Mouse (Mus musculus) megakaryocyte, embryonic 14.5 days (primary cell): Measurements from ENCODE around the gene Abcb1b. TPM values are rescaled to one million over a fixed set of nuclear protein-coding genes. Genes with fewer than 3 reads are reported as not detected.
"Not testable (repeated sequence)": the region's sequence is repeated elsewhere in the genome, so short reads cannot be mapped to it uniquely, and the experiment has no call there.

Experiments used
- H3K27me3 ChIP-seq: replicated peaks from 2 replicates; pipeline ENCODE3; 2012; ENCODE audit warnings: inconsistent platforms
- H3K36me3 ChIP-seq: replicated peaks from 2 replicates; pipeline ENCODE3; 2012; ENCODE audit warnings: low read length, inconsistent platforms, mixed read lengths
- H3K4me1 ChIP-seq: 2 replicates; pipeline ENCODE4 v1.6.1; 2012; ENCODE audit warnings: inconsistent platforms
- H3K4me3 ChIP-seq: replicated peaks from 2 replicates; pipeline ENCODE3; 2012; ENCODE audit warnings: moderate library complexity, mild to moderate bottlenecking, inconsistent platforms
- H3K9me3 ChIP-seq: 2 replicates; pipeline ENCODE4 v1.6.1; 2012; ENCODE audit warnings: inconsistent platforms
- FLI1 ChIP-seq: IDR thresholded peaks from 2 replicates; pipeline ENCODE4 v1.6.1; 2012; ENCODE audit warnings: low read length, inconsistent platforms, mixed read lengths
- GATA1 ChIP-seq: IDR thresholded peaks from 3 replicates; pipeline ENCODE4 v1.6.1; 2012; ENCODE audit warnings: mixed read lengths, low read length, inconsistent platforms, borderline replicate concordance
- polyA plus RNA-seq: library from polyadenylated mRNA; stranded (reverse); fragments of >175 nt; gene quantifications from 2 replicates; pipeline ENCODE4 v1.2.3, GENCODE M21; 2012; ENCODE audit warnings: low replicate concordance; ENCODE audit not compliant: insufficient read depth

Gene Abcb1b
- polyA plus RNA-seq, 1 experiment: 0.84 TPM

DNA sequence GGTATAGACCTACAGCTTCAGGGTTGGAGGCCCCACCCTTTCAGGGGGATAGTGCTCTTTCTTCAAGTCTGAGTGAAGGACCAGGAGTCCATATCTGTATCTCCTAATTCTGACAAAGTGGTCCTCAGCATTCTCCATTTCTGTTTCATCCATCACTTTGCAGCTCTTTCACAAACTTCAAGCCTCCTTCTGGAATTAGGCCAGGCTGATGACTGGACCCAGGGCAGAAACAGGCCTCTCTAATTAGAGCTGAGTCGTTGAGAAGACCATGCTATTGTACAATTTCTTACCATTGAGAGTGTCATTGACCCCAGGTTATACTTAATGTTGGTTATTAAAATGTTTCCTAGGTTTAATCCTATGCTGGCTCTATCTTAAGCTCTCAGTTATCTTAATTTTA is 63.9 kb downstream of the Abcb1b start:
- TF ChIP-seq GATA1: no peak
- TF ChIP-seq FLI1: no peak
- Histone ChIP-seq H3K36me3 (no peaks in the 10 kb centered on the region), H3K27me3 (no peaks in the 10 kb centered on the region), H3K9me3 (no peaks in the 10 kb centered on the region), H3K4me1 (peaks cover 19% of the 10 kb centered on the region), H3K4me3 (no peak overlapping the region)

DNA sequence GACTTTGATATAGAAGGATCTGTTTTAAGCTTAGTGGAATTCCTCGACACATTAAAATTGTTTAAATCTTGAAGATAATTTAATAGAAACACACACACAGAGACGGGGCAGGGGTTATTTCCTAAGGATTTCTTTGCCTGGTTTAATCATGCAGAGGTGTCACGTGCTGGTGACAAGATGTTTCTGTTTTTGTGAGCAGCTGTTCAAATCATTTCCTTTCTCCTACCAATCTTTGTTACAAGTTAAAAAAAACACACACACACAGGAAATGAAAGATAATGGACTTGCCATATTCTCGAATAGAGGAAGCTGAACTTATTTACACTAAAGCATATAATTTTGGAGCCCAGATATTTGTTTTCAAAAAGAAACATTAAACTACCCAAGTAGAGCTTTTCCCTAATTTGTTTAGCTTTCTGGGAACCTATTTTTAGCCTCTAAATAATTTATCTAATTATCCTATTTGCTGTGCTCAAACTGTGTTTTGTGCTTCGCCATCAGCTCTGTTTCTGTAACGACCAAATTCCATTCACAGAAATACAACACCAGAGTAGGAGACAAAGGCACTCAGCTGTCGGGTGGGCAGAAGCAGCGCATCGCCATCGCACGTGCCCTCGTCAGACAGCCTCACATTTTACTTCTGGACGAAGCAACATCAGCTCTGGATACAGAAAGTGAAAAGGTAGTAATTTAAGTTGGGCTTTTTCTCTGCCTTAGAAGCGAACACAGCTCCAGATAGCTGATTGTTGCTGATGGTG is 65.8 kb downstream of the Abcb1b start:
- H3K4me1 ChIP-seq: peaks cover 23% of the 10 kb centered on the region
- no peaks in the 10 kb centered on the region for H3K27me3 ChIP-seq
- H3K9me3 ChIP-seq: no peaks in the 10 kb centered on the region
- H3K4me3 ChIP-seq: no peak overlapping the region
- H3K36me3 ChIP-seq: no peaks in the 10 kb centered on the region
- TF ChIP-seq FLI1 (no peak), GATA1 (no peak)

DNA sequence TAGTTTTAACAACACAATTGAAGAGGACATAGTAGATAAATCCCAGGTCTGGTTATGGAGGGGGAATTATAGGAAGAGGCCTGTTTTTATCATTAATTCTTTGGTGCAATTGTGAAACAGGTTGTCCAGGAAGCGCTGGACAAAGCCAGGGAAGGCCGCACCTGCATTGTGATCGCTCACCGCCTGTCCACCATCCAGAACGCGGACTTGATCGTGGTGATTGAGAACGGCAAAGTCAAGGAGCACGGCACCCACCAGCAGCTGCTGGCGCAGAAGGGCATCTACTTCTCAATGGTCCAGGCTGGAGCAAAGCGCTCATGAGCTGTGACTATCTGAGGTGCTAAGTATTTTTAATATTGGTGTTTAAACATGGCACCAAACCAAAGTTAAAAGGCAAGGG is 67.7 kb downstream of the Abcb1b start:
- H3K9me3 ChIP-seq, H3K4me3 ChIP-seq, H3K36me3 ChIP-seq, H3K27me3 ChIP-seq: not testable (repeated sequence)
- peaks cover 23% of the 10 kb centered on the region for H3K4me1 ChIP-seq

DNA sequence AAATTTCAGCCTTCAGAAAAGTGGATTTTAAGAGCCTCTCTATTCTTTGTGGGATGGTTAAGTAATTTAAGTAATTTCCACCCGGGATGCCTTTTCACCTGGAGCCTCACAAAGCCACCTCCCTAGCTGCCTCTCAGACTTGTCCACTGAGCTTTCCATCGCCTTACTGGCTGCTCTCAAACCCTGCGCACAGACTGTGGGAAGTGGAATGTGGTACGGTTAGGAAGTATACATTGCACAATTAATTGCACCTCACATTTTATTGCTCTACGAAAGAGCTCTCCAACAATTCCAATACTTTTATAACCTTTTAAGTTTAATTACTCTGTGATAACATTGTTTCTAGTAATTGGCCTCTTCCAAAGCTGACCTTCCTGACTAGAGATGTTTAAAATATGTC is 68.4 kb downstream of the Abcb1b start:
- Histone ChIP-seq H3K4me3 (no peak overlapping the region), H3K4me1 (peaks cover 23% of the 10 kb centered on the region), H3K27me3 (no peaks in the 10 kb centered on the region), H3K9me3 (no peaks in the 10 kb centered on the region), H3K36me3 (no peaks in the 10 kb centered on the region)
- TF ChIP-seq GATA1 (no peak), FLI1 (no peak)

DNA sequence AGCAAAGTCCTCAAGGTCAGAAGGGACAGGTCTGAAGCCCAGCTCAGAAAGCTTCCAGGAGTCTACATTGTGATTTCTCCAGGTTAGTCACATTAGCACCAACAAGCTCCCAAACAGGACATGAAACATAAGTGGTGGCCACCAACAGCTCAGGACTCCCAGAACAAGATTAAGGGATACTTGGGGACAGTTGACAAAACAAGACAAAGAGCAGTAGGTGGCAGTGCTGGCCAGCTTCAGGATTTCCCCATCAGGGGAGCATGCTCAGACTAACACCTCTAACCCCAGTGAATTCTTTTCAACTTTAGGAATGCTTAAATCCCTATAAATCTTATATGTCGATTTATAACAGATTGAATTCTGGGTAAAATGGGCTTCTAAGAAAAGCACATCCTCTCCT is 70.1 kb downstream of the Abcb1b start:
- no peaks in the 10 kb centered on the region for H3K9me3 ChIP-seq
- H3K4me1 ChIP-seq: peaks cover 18% of the 10 kb centered on the region
- no peaks in the 10 kb centered on the region for H3K36me3 ChIP-seq
- no peaks in the 10 kb centered on the region for H3K27me3 ChIP-seq
- H3K4me3 ChIP-seq: no peak overlapping the region
- no peak for TF ChIP-seq FLI1
- no peak for TF ChIP-seq GATA1

DNA sequence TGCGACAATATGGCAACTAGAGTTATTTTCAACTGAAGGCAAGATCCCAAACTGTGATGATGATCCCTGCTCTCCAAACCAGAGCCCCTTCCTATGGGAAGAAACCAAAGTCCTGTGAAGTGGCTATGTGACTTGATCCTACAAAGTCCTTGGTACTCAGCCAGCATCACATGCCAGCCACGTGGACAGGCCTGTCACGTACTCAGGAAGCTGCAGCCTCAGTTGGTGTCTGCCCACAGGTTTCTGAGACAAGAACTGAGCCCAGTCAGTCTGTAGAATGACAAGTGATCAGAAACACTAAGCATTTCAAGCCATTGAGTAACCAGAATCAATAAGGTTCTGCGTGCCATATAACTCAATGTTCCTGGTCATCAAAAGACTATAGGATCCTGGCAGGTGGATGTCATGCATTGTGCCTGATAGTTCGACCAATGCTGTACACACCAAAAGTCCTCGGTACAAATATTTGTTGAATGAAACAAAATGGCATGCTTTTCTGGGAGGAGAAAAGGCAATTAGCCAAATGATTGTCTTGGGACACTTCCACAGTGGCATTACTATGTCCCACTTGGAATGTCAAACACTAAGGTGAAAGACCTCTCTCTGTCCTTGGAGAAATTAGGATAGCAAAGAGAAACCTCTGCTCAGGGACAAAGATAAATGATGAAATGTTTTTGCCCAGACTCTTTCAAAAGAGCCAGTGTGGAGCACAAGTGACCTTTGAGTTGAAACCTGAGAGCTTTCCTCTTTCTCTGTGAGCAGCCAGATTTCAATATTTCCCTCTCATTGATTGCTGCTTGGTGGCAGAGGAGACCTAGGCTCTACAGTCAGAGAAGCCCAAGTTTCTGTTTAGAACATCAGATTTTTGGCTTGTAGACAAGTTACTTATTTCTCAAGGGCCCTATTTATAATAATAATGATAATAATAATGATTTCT is 75.3 kb downstream of the Abcb1b start:
- Histone ChIP-seq H3K27me3 (no peaks in the 10 kb centered on the region), H3K4me1 (peaks cover 3% of the 10 kb centered on the region), H3K4me3 (no peak overlapping the region), H3K36me3 (no peaks in the 10 kb centered on the region), H3K9me3 (no peaks in the 10 kb centered on the region)
- TF ChIP-seq GATA1 (no peak), FLI1 (no peak)

DNA sequence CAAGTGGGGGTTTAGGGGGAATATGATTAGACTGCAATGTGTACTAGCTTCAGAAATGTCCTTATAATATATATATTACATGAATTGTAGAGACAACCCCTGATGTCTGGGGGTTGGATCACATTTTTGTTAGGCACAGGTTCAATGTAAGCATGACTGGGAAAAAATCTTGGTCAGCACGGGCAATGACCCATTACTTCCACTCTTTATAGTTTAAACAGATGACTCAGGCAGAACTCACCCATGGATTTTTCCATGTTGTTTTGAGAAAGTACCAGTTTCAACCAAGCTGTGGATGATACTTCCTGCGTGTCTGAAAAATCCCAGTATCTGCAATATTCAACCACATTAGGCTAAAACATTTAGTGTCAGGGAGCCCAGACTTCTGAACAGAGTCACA is 79.1 kb downstream of the Abcb1b start:
- H3K9me3 ChIP-seq: no peaks in the 10 kb centered on the region
- no peak for TF ChIP-seq GATA1
- no peak for TF ChIP-seq FLI1

DNA sequence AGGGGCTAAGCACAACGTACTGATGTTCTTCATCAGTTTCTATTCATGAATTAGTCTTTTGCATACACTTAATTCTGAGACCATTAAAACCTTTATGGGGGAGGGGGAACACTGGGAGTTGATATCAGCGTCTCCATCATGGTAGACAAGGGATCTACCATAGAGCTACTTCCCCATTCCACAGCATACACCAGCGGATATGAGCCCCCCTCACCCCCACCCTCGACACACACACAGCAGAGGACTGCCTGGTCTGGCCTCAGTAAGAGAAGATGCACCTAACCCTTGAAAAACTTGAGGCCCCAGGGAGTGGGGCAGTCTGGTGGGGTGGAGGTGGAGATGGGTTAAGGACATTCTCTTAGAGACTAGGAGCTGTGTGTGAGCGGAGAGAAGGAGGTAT is 79.9 kb downstream of the Abcb1b start:
- TF ChIP-seq FLI1: no peak
- no peak for TF ChIP-seq GATA1
- Histone ChIP-seq H3K27me3 (no peaks in the 10 kb centered on the region), H3K4me1 (no peaks in the 10 kb centered on the region; the same call in 1 of the 2 replicates), H3K36me3 (no peaks in the 10 kb centered on the region), H3K4me3 (no peak overlapping the region), H3K9me3 (no peaks in the 10 kb centered on the region)

More for the DNA sequence above, 79.1 kb downstream of the Abcb1b start:
- H3K4me3 ChIP-seq: no peak overlapping the region
- no peaks in the 10 kb centered on the region; the same call in 1 of the 2 replicates for H3K4me1 ChIP-seq
- H3K27me3 ChIP-seq: no peaks in the 10 kb centered on the region
- no peaks in the 10 kb centered on the region for H3K36me3 ChIP-seq

DNA sequence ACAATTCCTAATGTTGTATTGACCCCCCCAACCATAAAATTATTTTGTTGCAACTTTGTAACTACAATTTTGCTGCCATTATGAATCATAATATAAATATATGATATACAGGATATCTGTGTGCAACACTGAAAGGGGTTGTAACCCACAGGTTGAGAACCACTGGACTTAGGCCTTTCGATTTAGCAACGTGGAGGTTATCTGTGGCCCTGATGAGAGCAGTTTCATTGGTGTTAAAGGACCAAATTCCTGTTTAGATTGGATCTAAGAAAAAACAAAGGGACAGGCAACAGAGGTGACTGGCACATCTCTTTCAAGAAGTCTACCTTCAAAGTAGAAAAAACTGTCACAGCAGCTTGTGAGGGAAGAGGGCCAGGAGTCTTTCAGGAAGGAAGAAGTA is 87.9 kb downstream of the Abcb1b start:
- Histone ChIP-seq H3K9me3 (peaks cover 4% of the 10 kb centered on the region), H3K36me3 (no peaks in the 10 kb centered on the region), H3K27me3 (no peaks in the 10 kb centered on the region), H3K4me3 (no peak overlapping the region), H3K4me1 (no peaks in the 10 kb centered on the region)
- no peak for TF ChIP-seq GATA1
- no peak for TF ChIP-seq FLI1

DNA sequence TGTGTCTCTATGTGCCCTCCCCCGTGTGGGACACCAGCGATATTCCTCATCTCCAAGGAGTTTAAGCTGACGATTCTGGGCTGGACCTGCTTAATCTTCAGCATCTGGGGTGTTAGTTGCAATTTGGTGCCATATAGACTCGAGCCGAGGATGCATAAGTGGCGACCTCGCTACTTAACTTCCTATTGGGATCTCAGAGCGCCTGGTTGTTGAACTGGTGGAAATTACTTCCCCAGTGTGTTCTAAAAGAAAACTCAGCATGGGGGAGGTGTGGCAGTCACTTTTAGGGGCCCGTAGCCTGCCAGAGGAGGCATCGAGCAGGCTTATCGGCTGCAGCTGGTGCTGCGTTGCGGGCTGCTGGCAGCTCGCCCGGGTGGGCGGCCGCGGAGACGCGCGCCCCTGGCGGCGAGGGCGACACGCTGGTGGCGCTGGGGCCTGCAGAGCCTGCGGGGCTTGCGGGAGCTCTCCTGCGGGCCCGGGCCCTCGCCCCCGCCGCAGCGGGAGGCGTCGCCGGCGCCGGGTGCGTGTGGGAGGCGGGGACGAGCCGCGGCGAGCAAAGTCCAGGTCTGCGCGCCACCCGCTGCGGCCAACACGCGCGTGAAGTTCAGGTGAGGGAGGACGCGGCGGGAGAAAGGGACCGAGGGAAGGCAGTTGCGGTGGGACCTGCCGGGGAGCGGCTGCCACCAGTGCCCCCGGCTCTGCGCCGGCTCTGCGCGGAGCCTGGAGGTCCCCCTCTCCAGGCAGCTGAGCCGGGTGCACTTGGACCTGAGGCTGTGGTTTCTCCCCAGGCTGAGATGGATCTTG is 95.6 kb downstream of the Abcb1b start, which contains the start of gene Abcb4:
TSS of gene Abcb4 (plus strand) at position 418 of the 804 bp plus-strand sequence.
- H3K4me3 ChIP-seq: peak within 1 kb of the TSS; percentile 93
- peaks cover 11% of the 10 kb centered on the region for H3K9me3 ChIP-seq
- no peaks in the 10 kb centered on the region for H3K36me3 ChIP-seq
- peaks cover 12% of the 10 kb centered on the region for H3K27me3 ChIP-seq
- no peak for TF ChIP-seq GATA1
- TF ChIP-seq FLI1: no peak
- H3K4me1 ChIP-seq: peaks cover 23% of the 10 kb centered on the region
